Mouse (Mus musculus) kidney, adult 10 weeks (tissue): ENCODE results near the gene Vmn1r171. TPM values are rescaled to one million over a fixed set of nuclear protein-coding genes. Genes with fewer than 3 reads are reported as not detected.

Experiments
- polyA plus RNA-seq: library from polyadenylated mRNA; stranded (reverse); fragments of 350-450 nt; fragmentation: Illumina TruSeq; extraction: RNeasy Lipid Tissue Mini Kit (QIAGEN cat#74804); gene quantifications from one replicate; pipeline ENCODE4 v1.2.3, GENCODE M21; 2014; ENCODE audit warnings: low read depth, low replicate concordance

Gene Vmn1r171
- not detected for polyA plus RNA-seq

GRCm38 (mm10) chr7:23630422-23630821, at the start of gene Vmn1r171:
Vmn1r171 (plus strand) TSS chr7:23630722.

GRCm38 (mm10) chr7:23605875-23606274, 24.6 kb upstream of the Vmn1r171 start, which contains the start of gene Vmn1r170:
Vmn1r170 (plus strand) TSS chr7:23606175.

GRCm38 (mm10) chr7:23658016-23658415, 27.5 kb downstream of the Vmn1r171 start, which contains the start of gene Vmn1r172:
Vmn1r172 (plus strand) TSS chr7:23658316.

Other genes starting within 250 kb of the Vmn1r171 start
- not detected for gene Nlrp5, start 244.8 kb upstream of the Vmn1r171 start, polyA plus RNA-seq
- not detected for gene Vmn1r167, start 123.5 kb upstream of the Vmn1r171 start, polyA plus RNA-seq
- gene Vmn1r168, start 91.0 kb upstream of the Vmn1r171 start, polyA plus RNA-seq = not detected
- gene Vmn1r169, start 55.2 kb upstream of the Vmn1r171 start, polyA plus RNA-seq = not detected
- gene Vmn1r170, start 24.5 kb upstream of the Vmn1r171 start, polyA plus RNA-seq = not detected
- not detected for gene Vmn1r172, start 27.6 kb downstream of the Vmn1r171 start, polyA plus RNA-seq
- not detected for gene Vmn1r173, start 70.0 kb downstream of the Vmn1r171 start, polyA plus RNA-seq
- gene Vmn1r174, start 121.5 kb downstream of the Vmn1r171 start, polyA plus RNA-seq = not detected
- not detected for gene Vmn1r175, start 179.9 kb downstream of the Vmn1r171 start, polyA plus RNA-seq
- gene Vmn1r176, start 206.7 kb downstream of the Vmn1r171 start, polyA plus RNA-seq = not detected
- not detected for gene Vmn1r177, start 235.7 kb downstream of the Vmn1r171 start, polyA plus RNA-seq